Mouse (Mus musculus) embryonic fibroblast, embryonic 13.5 days (primary cell): Measurements from ENCODE around the gene Parp16.

Source experiments
- CTCF ChIP-seq: IDR thresholded peaks from 2 replicates; pipeline ENCODE4 v1.5.1; 2011; ENCODE audit warnings: mild to moderate bottlenecking, control low read depth, low read length, moderate library complexity, borderline replicate concordance; ENCODE audit not compliant: insufficient read depth
- POLR2A ChIP-seq: IDR thresholded peaks from 2 replicates; pipeline ENCODE4 v1.6.1; 2011; ENCODE audit warnings: low read depth, mild to moderate bottlenecking, control low read depth, low read length, moderate library complexity

GRCm38 (mm10) chr9:65247502-65248376, 52.6 kb downstream of the Parp16 start:
- TF ChIP-seq POLR2A = no peak
- TF ChIP-seq CTCF = no peak
